Mouse (Mus musculus): ENCODE measurements around the gene Xntrpc. TPM values are rescaled to one million over a fixed set of nuclear protein-coding genes. Genes with fewer than 3 reads are reported as not detected.

Gene Xntrpc
- polyA plus RNA-seq, 1 experiment from 2014 or later: 0.45 TPM

GRCm38 (mm10) chr7:102023821-102024220 lies 41.7 kb upstream of the Xntrpc start:
- Histone ChIP-seq H3K4me2 (ENCODE audit: low read length) (no peak overlapping the region), H3K9ac (ENCODE audit: low read depth, low read length) (no peak overlapping the region), H3K9me3 (replicated peaks; ENCODE audit: low read length) (no peaks in the 10 kb centered on the region), H3K36me3 (ENCODE audit: insufficient read depth, low read length) (peaks cover 30% of the 10 kb centered on the region), H3K27ac (no peak overlapping the region), H3K4me3 (replicated peaks; ENCODE audit: low read depth, low read length) (no peak overlapping the region), H3K27me3 (ENCODE audit: insufficient read depth, low read length) (no peaks in the 10 kb centered on the region), H3K4me1 (replicated peaks; ENCODE audit: insufficient read depth, low read length) (no peaks in the 10 kb centered on the region)
- no peak for ATAC-seq (replicated peaks; ENCODE audit: low FRiP score, low read depth)
- no peak for TF ChIP-seq CTCF (IDR thresholded peaks at IDR 0.05; ENCODE audit: low read depth)
- 91% methylated on average over 9 of the region's 9 CpGs for WGBS
- DNase-seq (ENCODE audit: low spot score): no peak

GRCm38 (mm10) chr7:102025187-102026119 lies 40.1 kb upstream of the Xntrpc start:
- WGBS: 85% methylated on average over 2 of the region's 2 CpGs
- peaks cover 26% of the 10 kb centered on the region for H3K36me3 ChIP-seq (ENCODE audit: insufficient read depth, low read length)
- no peaks in the 10 kb centered on the region for H3K27me3 ChIP-seq (ENCODE audit: insufficient read depth, low read length)
- H3K9ac ChIP-seq (ENCODE audit: low read depth, low read length): no peak overlapping the region
- H3K4me3 ChIP-seq (replicated peaks; ENCODE audit: low read depth, low read length): no peak overlapping the region
- no peak for DNase-seq (ENCODE audit: low spot score)
- no peaks in the 10 kb centered on the region for H3K4me1 ChIP-seq (replicated peaks; ENCODE audit: insufficient read depth, low read length)
- TF ChIP-seq CTCF (IDR thresholded peaks at IDR 0.05; ENCODE audit: low read depth): no peak
- H3K9me3 ChIP-seq (replicated peaks; ENCODE audit: low read length): no peaks in the 10 kb centered on the region
- ATAC-seq (replicated peaks; ENCODE audit: low FRiP score, low read depth): no peak
- H3K27ac ChIP-seq: no peak overlapping the region
- no peak overlapping the region for H3K4me2 ChIP-seq (ENCODE audit: low read length)

DNA sequence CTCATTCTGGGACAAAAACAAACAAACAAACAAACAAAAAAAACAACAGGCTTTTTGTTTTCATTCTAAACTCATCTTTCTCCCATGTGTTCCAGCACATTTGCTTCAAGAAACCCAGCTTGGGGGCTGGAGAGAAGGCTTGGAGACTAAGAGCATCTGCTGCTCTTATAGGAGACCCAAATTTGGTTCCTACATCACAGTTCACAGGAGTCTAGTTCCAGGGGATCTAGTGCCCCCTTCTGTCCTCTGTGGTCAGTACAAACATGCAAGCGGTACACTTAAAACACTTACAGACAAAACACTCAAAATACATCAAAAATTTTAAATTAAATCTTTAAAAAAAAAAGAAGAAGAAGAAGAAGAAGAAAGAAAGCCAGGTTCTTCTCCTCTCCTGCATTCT lies 30.6 kb upstream of the Xntrpc start:
- Histone ChIP-seq H3K36me3 (ENCODE audit: insufficient read depth, low read length) (peaks cover 51% of the 10 kb centered on the region), H3K9me3 (replicated peaks; ENCODE audit: low read length) (no peaks in the 10 kb centered on the region), H3K27me3 (ENCODE audit: insufficient read depth, low read length) (no peaks in the 10 kb centered on the region), H3K4me3 (replicated peaks; ENCODE audit: low read depth, low read length) (no peak overlapping the region), H3K4me1 (replicated peaks; ENCODE audit: insufficient read depth, low read length) (no peaks in the 10 kb centered on the region), H3K9ac (ENCODE audit: low read depth, low read length) (no peak overlapping the region), H3K4me2 (ENCODE audit: low read length) (no peak overlapping the region), H3K27ac (no peak overlapping the region)
- ATAC-seq (replicated peaks; ENCODE audit: low FRiP score, low read depth) (no peak), DNase-seq (ENCODE audit: low spot score) (no peak)
- peak; percentile 43; the same call in 1 of the 2 replicates for TF ChIP-seq CTCF (IDR thresholded peaks at IDR 0.05; ENCODE audit: low read depth)
- WGBS: 93% methylated on average over 1 of the region's 1 CpGs

GRCm38 (mm10) chr7:102035534-102035933 lies 30.0 kb upstream of the Xntrpc start:
- no peak for TF ChIP-seq CTCF (IDR thresholded peaks at IDR 0.05; ENCODE audit: low read depth)
- no peaks in the 10 kb centered on the region for H3K27me3 ChIP-seq (ENCODE audit: insufficient read depth, low read length)
- no peak overlapping the region for H3K4me3 ChIP-seq (replicated peaks; ENCODE audit: low read depth, low read length)
- no peak overlapping the region for H3K4me2 ChIP-seq (ENCODE audit: low read length)
- no peaks in the 10 kb centered on the region for H3K9me3 ChIP-seq (replicated peaks; ENCODE audit: low read length)
- DNase-seq (ENCODE audit: low spot score): no peak
- peaks cover 52% of the 10 kb centered on the region for H3K36me3 ChIP-seq (ENCODE audit: insufficient read depth, low read length)
- H3K27ac ChIP-seq: no peak overlapping the region
- H3K4me1 ChIP-seq (replicated peaks; ENCODE audit: insufficient read depth, low read length): no peaks in the 10 kb centered on the region
- WGBS: 94% methylated on average over 2 of the region's 2 CpGs
- H3K9ac ChIP-seq (ENCODE audit: low read depth, low read length): no peak overlapping the region
- ATAC-seq (replicated peaks; ENCODE audit: low FRiP score, low read depth): no peak

DNA sequence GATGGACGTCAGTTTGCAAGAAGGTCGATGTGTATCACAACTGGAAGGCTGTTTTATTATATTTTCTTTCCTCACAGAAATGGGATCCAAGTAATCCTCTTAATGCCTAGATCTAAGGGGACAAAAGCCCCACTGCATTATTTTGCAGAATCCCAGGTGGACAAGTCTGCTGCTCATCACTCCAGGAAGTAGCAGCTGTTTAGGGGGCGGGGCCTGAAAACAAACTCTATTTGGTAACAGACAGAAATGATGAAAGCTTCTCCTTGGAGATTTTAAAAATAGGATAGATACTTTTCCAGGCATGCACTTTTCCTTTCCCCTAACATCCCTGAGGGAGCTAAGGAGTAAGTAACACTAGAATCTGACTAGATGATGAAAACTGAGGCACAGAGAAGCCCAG lies 28.2 kb upstream of the Xntrpc start:
- Histone ChIP-seq H3K27me3 (ENCODE audit: insufficient read depth, low read length) (no peaks in the 10 kb centered on the region), H3K36me3 (ENCODE audit: insufficient read depth, low read length) (peaks cover 57% of the 10 kb centered on the region), H3K9ac (ENCODE audit: low read depth, low read length) (no peak overlapping the region), H3K9me3 (replicated peaks; ENCODE audit: low read length) (no peaks in the 10 kb centered on the region), H3K27ac (no peak overlapping the region), H3K4me3 (replicated peaks; ENCODE audit: low read depth, low read length) (no peak overlapping the region), H3K4me1 (replicated peaks; ENCODE audit: insufficient read depth, low read length) (no peaks in the 10 kb centered on the region), H3K4me2 (ENCODE audit: low read length) (no peak overlapping the region)
- no peak for DNase-seq (ENCODE audit: low spot score)
- TF ChIP-seq CTCF (IDR thresholded peaks at IDR 0.05; ENCODE audit: low read depth): no peak
- no peak for ATAC-seq (replicated peaks; ENCODE audit: low FRiP score, low read depth)
- WGBS: 90% methylated on average over 3 of the region's 3 CpGs

DNA sequence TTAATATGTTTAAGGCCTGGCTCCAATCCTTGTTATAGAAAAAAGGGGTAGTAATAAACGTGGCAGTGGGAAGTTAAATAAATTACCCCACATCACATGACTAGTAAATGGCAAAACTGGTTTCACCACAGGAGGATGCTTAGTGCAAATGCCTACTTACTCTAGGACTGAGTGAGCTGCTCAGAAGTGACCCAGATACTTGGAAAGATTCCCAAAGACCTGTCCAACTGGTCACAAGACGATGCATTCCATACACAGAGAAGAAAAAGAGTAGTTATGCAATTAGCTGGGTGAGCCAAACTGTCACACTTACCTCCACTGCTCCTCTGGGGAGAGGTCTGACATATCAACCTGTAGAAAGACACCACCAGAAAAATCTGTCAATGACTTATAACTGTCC lies 23.2 kb upstream of the Xntrpc start:
- no peaks in the 10 kb centered on the region for H3K4me1 ChIP-seq (replicated peaks; ENCODE audit: insufficient read depth, low read length)
- peaks cover 33% of the 10 kb centered on the region for H3K36me3 ChIP-seq (ENCODE audit: insufficient read depth, low read length)
- no peak for DNase-seq (ENCODE audit: low spot score)
- no peak overlapping the region for H3K4me3 ChIP-seq (replicated peaks; ENCODE audit: low read depth, low read length)
- no peaks in the 10 kb centered on the region for H3K9me3 ChIP-seq (replicated peaks; ENCODE audit: low read length)
- H3K9ac ChIP-seq (ENCODE audit: low read depth, low read length): no peak overlapping the region
- no peak overlapping the region for H3K27ac ChIP-seq
- H3K4me2 ChIP-seq (ENCODE audit: low read length): no peak overlapping the region
- ATAC-seq (replicated peaks; ENCODE audit: low FRiP score, low read depth): no peak
- WGBS: 61% methylated on average over 2 of the region's 2 CpGs
- TF ChIP-seq CTCF (IDR thresholded peaks at IDR 0.05; ENCODE audit: low read depth): no peak
- H3K27me3 ChIP-seq (ENCODE audit: insufficient read depth, low read length): no peaks in the 10 kb centered on the region

Data from kidney, postnatal 0 days (tissue).